Mouse (Mus musculus): ENCODE data around the gene Dnajb14. TPM values are rescaled to one million over a fixed set of nuclear protein-coding genes. Genes with fewer than 3 reads are reported as not detected.

Dnajb14 gene
- polyA plus RNA-seq, 1 experiment from 2014 or later, result 7.4 TPM

DNA sequence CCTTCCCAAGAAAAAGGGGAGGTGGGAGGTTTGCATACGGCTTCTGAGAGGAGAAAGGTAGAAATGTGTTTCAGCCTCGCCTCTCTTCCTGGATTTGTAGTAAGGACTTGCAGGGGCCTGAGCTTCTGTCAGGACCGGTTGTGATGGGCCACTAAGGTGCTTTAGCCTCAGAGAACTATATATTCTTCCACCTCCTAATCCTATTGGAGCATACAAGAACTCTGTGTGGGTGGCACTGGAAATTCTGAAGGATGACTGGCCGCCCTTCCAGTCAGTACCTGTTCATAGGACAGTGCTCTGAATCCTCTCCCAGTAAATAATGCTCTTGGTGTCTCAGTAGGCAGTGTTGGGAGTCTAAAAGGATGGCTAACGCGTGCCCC, 51.4 kb downstream of the Dnajb14 start:
- H3K4me1 ChIP-seq (replicated peaks; ENCODE audit: control insufficient read depth, insufficient read depth, low read length), result peaks cover 11% of the 10 kb centered on the region
- H3K9ac ChIP-seq (ENCODE audit: low read length), result peak overlapping the region; percentile 84
- WGBS, result 10% methylated on average over 6 of the region's 6 CpGs
- H3K27me3 ChIP-seq (ENCODE audit: control insufficient read depth, insufficient read depth, low read depth, low read length), result no peaks in the 10 kb centered on the region
- no peaks in the 10 kb centered on the region for H3K9me3 ChIP-seq (ENCODE audit: control insufficient read depth, low read length)
- peak overlapping the region; percentile 86 for H3K4me3 ChIP-seq (ENCODE audit: low read length)
- peak; percentile 37 for ATAC-seq (ENCODE audit: low read depth)
- H3K36me3 ChIP-seq (ENCODE audit: control insufficient read depth, insufficient read depth, low read length), result peaks cover 8% of the 10 kb centered on the region
- peak overlapping the region; percentile 66 for H3K27ac ChIP-seq (ENCODE audit: low read length)
- peak overlapping the region; percentile 77 for H3K4me2 ChIP-seq (ENCODE audit: low read depth, low read length)

DNA sequence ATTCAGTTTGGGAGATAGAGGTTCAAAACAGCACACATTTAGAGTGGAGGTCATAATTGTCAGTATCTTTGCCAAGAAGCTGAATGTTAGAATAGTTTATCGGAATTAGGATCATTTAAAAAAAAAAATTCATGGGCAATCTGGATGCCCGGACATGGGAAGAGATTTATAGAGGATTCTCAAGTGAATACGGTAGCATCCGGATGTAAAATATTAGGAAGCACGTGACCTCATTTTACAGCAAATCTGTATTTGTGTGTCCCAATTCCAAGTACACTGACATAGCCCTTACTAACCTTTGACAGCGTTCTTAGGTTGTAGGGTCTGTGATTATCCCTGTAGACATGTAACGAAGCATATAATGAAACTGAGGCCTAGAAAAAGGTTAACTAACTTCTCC, 51.9 kb downstream of the Dnajb14 start:
- Histone ChIP-seq H3K4me2 (ENCODE audit: low read depth, low read length) (peak overlapping the region; percentile 77), H3K4me3 (ENCODE audit: low read length) (peak overlapping the region; percentile 86), H3K27me3 (ENCODE audit: control insufficient read depth, insufficient read depth, low read depth, low read length) (no peaks in the 10 kb centered on the region), H3K4me1 (replicated peaks; ENCODE audit: control insufficient read depth, insufficient read depth, low read length) (peaks cover 11% of the 10 kb centered on the region), H3K9me3 (ENCODE audit: control insufficient read depth, low read length) (no peaks in the 10 kb centered on the region), H3K9ac (ENCODE audit: low read length) (peak overlapping the region; percentile 84), H3K36me3 (ENCODE audit: control insufficient read depth, insufficient read depth, low read length) (peaks cover 9% of the 10 kb centered on the region), H3K27ac (ENCODE audit: low read length) (no peak overlapping the region)
- WGBS, result 83% methylated on average over 7 of the region's 7 CpGs
- ATAC-seq (ENCODE audit: low read depth), result no peak

- H3K4me3 ChIP-seq (ENCODE audit: low read length), result no peak overlapping the region
- H3K36me3 ChIP-seq (ENCODE audit: control insufficient read depth, insufficient read depth, low read length), result peaks cover 11% of the 10 kb centered on the region
- H3K27me3 ChIP-seq (ENCODE audit: control insufficient read depth, insufficient read depth, low read depth, low read length), result no peaks in the 10 kb centered on the region
- peaks cover 11% of the 10 kb centered on the region for H3K4me1 ChIP-seq (replicated peaks; ENCODE audit: control insufficient read depth, insufficient read depth, low read length)
- H3K27ac ChIP-seq (ENCODE audit: low read length), result no peak overlapping the region
- H3K9ac ChIP-seq (ENCODE audit: low read length), result no peak overlapping the region
- 85% methylated on average over 4 of the region's 4 CpGs for WGBS
- no peak for ATAC-seq (ENCODE audit: low read depth)
- H3K4me2 ChIP-seq (ENCODE audit: low read depth, low read length), result no peak overlapping the region
- H3K9me3 ChIP-seq (ENCODE audit: control insufficient read depth, low read length), result no peaks in the 10 kb centered on the region
Observed at GRCm38 (mm10) chr3:137920594-137920993, 53.1 kb downstream of the Dnajb14 start.

GRCm38 (mm10) chr3:137927010-137927409, 59.5 kb downstream of the Dnajb14 start:
- no peak for ATAC-seq (ENCODE audit: low read depth)
- Histone ChIP-seq H3K27ac (ENCODE audit: low read length) (no peak overlapping the region), H3K27me3 (ENCODE audit: control insufficient read depth, insufficient read depth, low read depth, low read length) (no peaks in the 10 kb centered on the region), H3K9me3 (ENCODE audit: control insufficient read depth, low read length) (no peaks in the 10 kb centered on the region), H3K4me1 (replicated peaks; ENCODE audit: control insufficient read depth, insufficient read depth, low read length) (no peaks in the 10 kb centered on the region), H3K4me2 (ENCODE audit: low read depth, low read length) (no peak overlapping the region), H3K36me3 (ENCODE audit: control insufficient read depth, insufficient read depth, low read length) (peaks cover 22% of the 10 kb centered on the region), H3K9ac (ENCODE audit: low read length) (no peak overlapping the region), H3K4me3 (ENCODE audit: low read length) (no peak overlapping the region)
- 81% methylated on average over 4 of the region's 4 CpGs for WGBS

DNA sequence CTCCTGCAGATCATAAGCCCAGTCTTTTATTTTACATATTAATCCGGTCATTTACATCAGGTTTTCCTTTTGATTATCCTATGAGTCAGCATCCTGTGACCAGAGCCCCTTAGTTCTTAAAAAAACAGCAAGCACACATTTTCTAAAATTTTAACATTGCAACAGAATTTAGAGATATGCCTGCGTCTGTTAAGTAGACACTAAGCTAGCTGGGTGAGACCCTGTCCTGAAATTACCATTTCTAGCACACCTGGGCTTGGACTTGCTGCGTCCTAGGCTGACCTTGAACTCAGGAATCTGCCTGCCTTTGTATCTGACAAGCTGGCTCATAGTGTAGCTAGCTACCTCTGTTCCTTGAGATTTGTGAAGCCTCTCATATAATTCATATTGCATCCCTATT, 62.5 kb downstream of the Dnajb14 start:
- H3K4me2 ChIP-seq (ENCODE audit: low read depth, low read length), result no peak overlapping the region
- no peaks in the 10 kb centered on the region for H3K4me1 ChIP-seq (replicated peaks; ENCODE audit: control insufficient read depth, insufficient read depth, low read length)
- H3K27me3 ChIP-seq (ENCODE audit: control insufficient read depth, insufficient read depth, low read depth, low read length), result no peaks in the 10 kb centered on the region
- ATAC-seq (ENCODE audit: low read depth), result no peak
- 86% methylated on average over 3 of the region's 3 CpGs for WGBS
- no peaks in the 10 kb centered on the region for H3K9me3 ChIP-seq (ENCODE audit: control insufficient read depth, low read length)
- no peak overlapping the region for H3K4me3 ChIP-seq (ENCODE audit: low read length)
- no peak overlapping the region for H3K27ac ChIP-seq (ENCODE audit: low read length)
- H3K36me3 ChIP-seq (ENCODE audit: control insufficient read depth, insufficient read depth, low read length), result peaks cover 16% of the 10 kb centered on the region; the same call in 1 of the 2 replicates
- no peak overlapping the region for H3K9ac ChIP-seq (ENCODE audit: low read length)

- Histone ChIP-seq H3K9me3 (ENCODE audit: control insufficient read depth, low read length) (no peaks in the 10 kb centered on the region), H3K9ac (ENCODE audit: low read length) (no peak overlapping the region), H3K27me3 (ENCODE audit: control insufficient read depth, insufficient read depth, low read depth, low read length) (no peaks in the 10 kb centered on the region), H3K4me1 (replicated peaks; ENCODE audit: control insufficient read depth, insufficient read depth, low read length) (no peaks in the 10 kb centered on the region), H3K27ac (ENCODE audit: low read length) (no peak overlapping the region), H3K4me3 (ENCODE audit: low read length) (no peak overlapping the region), H3K4me2 (ENCODE audit: low read depth, low read length) (no peak overlapping the region), H3K36me3 (ENCODE audit: control insufficient read depth, insufficient read depth, low read length) (0 out of 2 replicates have a peak, but pooled peaks cover 6% of the 10 kb centered on the region)
- WGBS, result 44% methylated on average over 7 of the region's 7 CpGs
- ATAC-seq (ENCODE audit: low read depth), result peak; percentile 75
Observed at GRCm38 (mm10) chr3:137932748-137933147, 65.3 kb downstream of the Dnajb14 start.

GRCm38 (mm10) chr3:137933986-137934385, 66.5 kb downstream of the Dnajb14 start:
- no peak overlapping the region for H3K4me3 ChIP-seq (ENCODE audit: low read length)
- ATAC-seq (ENCODE audit: low read depth), result no peak
- WGBS, result 46% methylated on average over 3 of the region's 3 CpGs
- no peaks in the 10 kb centered on the region for H3K27me3 ChIP-seq (ENCODE audit: control insufficient read depth, insufficient read depth, low read depth, low read length)
- no peaks in the 10 kb centered on the region for H3K9me3 ChIP-seq (ENCODE audit: control insufficient read depth, low read length)
- no peak overlapping the region for H3K27ac ChIP-seq (ENCODE audit: low read length)
- H3K4me1 ChIP-seq (replicated peaks; ENCODE audit: control insufficient read depth, insufficient read depth, low read length), result no peaks in the 10 kb centered on the region
- H3K9ac ChIP-seq (ENCODE audit: low read length), result no peak overlapping the region
- no peak overlapping the region for H3K4me2 ChIP-seq (ENCODE audit: low read depth, low read length)
- 0 out of 2 replicates have a peak, but pooled peaks cover 6% of the 10 kb centered on the region for H3K36me3 ChIP-seq (ENCODE audit: control insufficient read depth, insufficient read depth, low read length)

DNA sequence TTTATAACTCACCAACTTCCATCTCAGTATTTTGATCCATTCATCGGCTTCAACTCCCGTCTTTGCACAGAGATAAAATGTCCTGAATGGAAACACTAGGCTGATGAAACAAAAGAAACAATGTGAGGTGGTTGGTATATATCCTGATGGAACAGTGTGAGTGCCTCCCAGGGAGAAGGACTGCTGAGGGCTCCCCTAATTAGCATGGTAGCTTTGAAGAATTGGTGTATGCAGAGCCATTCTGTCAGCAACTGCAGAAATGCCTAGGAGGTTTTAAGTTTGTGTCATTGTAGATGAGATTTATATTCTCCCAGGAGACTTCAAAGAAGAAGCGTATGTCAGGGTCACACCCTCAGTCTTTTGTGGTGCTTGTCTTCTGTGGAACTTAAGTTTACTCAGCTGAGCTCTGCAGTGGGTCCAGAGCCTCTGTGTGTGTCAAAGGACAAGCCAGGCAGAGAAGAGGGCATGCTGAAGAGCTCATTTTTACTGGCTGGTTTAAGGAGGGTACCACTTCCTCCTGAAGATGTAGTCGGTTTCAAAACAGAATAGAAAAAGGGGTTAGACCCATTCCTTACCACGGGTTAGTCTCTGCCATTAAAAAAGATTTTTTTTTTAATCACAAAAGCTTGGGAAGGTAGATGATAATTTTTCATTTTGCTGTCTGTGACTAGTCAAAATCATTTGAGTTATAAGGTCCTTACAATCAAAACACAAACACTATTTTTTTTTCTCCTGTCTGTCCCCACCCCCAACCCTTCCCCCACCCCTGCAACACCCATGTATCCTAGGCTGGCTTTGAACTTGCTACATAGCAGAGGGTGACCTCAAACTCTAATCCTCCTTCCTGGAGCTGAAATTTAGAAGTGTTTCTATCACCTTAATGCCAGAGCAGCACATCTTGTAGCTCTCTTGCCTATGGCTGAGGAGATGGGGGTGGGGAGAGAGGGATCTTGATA, 68.4 kb downstream of the Dnajb14 start:
- Histone ChIP-seq H3K9ac (ENCODE audit: low read length) (no peak overlapping the region), H3K4me1 (replicated peaks; ENCODE audit: control insufficient read depth, insufficient read depth, low read length) (peaks cover 2% of the 10 kb centered on the region), H3K36me3 (ENCODE audit: control insufficient read depth, insufficient read depth, low read length) (no peaks in the 10 kb centered on the region), H3K27ac (ENCODE audit: low read length) (no peak overlapping the region), H3K27me3 (ENCODE audit: control insufficient read depth, insufficient read depth, low read depth, low read length) (no peaks in the 10 kb centered on the region), H3K9me3 (ENCODE audit: control insufficient read depth, low read length) (no peaks in the 10 kb centered on the region), H3K4me2 (ENCODE audit: low read depth, low read length) (no peak overlapping the region), H3K4me3 (ENCODE audit: low read length) (no peak overlapping the region)
- 38% methylated on average over 5 of the region's 5 CpGs for WGBS
- no peak for ATAC-seq (ENCODE audit: low read depth)

GRCm38 (mm10) chr3:137936541-137936940, 69.1 kb downstream of the Dnajb14 start:
- Histone ChIP-seq H3K4me3 (ENCODE audit: low read length) (no peak overlapping the region), H3K27ac (ENCODE audit: low read length) (no peak overlapping the region), H3K4me1 (replicated peaks; ENCODE audit: control insufficient read depth, insufficient read depth, low read length) (peaks cover 5% of the 10 kb centered on the region), H3K9me3 (ENCODE audit: control insufficient read depth, low read length) (no peaks in the 10 kb centered on the region), H3K4me2 (ENCODE audit: low read depth, low read length) (no peak overlapping the region), H3K36me3 (ENCODE audit: control insufficient read depth, insufficient read depth, low read length) (no peaks in the 10 kb centered on the region), H3K9ac (ENCODE audit: low read length) (no peak overlapping the region), H3K27me3 (ENCODE audit: control insufficient read depth, insufficient read depth, low read depth, low read length) (no peaks in the 10 kb centered on the region)
- 14% methylated on average over 6 of the region's 6 CpGs for WGBS
- no peak for ATAC-seq (ENCODE audit: low read depth)
